Mouse (Mus musculus): ENCODE results near the gene Rgs4.

The Rgs4 gene

DNA sequence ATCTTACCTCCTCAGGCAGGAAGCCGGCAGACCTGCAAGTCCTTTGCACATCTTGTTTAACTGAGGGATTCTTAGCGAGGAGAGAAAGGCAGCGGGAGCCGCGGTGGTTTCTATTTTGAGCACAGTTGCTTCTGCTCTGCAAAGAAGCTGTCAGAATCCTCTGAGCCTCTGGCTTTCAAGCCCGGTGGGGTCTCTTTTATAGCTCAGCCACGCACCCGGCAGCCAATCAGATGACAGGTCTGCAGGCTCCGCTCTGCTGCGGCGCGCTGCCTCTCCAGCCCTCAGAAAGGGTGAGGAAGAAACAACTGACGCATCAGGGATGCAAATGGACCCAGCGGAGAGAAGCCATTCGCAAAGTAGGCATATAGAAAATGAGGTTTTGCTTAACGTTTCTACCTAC, at the start of gene Rgs4:
Rgs4 (minus strand) TSS at position 170 of the 400 bp plus-strand sequence.
- DNase-seq (ENCODE audit: low spot score) = peak; percentile 73

DNA sequence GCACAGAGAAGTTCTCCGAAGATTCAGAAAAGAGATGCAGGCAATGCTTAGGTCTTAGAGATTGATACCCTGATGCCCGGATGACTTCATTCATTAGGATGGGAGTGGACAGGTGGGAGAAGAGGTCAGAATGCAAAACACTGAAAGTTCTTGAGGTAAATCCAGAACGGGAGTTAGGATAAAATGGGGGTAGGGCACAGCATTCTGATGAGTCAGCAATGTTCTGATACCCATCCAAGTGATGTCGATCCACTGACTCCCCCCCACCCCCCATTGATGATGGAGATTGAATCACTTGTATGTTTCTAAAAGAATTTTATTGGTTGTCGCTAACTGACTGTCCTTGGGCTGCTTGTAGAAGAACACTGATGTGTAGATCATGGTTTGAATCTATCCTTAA, 45.0 kb upstream of the Rgs4 start:
- DNase-seq (ENCODE audit: low spot score) = no peak

DNA sequence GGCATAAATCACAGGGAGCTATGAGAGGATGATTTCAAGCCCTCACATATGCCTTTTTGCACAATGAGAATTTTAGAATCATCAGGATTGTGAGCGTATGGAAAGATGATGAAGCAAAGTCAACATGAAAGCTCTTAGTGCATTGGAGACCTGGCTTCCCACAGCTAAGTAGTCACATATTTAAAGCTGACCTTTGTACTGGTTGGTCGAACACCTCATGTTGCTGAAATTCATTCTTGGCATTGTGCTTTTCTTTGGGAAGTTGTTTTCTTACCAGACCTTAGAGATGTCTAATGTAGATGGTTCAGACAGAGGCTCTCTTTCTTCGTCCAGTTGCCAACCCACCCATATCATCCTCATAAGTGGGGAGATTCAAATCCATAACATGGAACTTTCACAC, 38.5 kb upstream of the Rgs4 start:
- no peak for DNase-seq (ENCODE audit: low spot score)

DNA sequence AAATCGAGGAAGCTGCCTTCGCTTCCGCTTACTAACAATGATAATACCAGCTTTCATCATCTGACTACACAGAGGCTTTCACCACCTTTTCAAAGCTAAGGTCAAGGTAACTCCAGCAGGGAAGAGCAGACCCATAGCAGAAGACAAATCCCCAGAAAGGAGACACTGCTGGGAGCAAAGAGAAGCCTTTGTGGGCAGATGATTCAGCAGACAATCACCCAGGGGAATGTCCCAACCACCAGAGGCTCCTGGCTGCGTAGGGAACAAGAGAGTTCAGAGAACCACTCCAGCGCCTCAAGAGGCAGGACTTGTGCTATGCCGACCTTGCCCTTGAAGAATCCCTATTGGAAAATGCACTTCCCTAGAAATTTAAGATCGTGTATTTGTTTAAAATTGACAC, 29.1 kb upstream of the Rgs4 start:
- no peak for DNase-seq (ENCODE audit: low spot score)

DNA sequence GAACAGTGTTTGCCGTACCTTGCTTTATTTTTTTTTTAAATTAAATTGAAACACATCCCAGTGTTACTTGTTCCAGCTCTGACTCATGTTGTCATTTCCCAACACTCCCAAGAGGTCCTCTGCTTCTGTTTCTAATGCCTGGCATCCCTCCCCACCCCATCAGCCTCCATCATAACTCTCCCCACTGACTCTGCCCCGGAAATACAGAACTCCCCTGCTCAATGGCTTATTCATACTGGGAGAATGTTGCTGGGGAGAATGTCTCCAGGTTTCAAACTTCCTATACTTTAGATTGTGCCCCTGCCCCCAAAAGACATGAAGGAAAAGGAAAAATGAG, 17.1 kb upstream of the Rgs4 start:
- no peak for DNase-seq (ENCODE audit: low spot score)

DNA sequence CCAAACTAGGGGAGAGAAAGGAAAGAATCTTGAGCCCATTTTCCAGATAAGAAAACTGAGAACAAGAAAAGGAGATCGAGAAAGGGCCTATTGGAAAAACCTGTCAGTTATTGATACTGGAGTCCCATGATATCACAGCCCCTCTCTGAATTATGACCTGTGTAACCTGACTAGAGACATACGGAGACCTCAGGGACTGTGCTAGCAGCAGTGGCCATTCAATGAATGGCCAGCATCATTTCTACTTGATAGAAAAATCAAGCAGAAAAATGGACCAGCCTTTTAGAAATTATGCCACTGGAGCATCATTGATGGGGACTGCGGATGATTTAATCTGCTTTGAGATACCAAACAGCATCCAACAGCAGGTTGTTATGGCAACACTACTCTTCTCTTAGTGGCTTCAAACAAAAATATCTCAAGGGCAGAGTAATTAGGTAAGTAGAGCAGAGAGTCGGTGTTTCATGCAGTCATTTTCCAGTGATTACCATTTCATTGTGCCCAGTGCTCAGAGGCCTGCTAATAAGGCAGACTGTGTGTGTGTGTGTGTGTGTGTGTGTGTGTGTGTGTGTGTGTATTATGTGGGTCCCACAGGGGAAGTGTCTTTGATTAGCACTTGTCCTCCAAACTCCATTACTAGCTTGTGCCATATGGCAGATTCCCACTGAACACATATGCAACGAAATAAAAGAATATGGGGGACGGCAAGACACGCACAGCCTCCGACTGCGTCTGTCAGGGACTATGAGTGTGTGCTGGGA, 16.6 kb upstream of the Rgs4 start:
- peak; percentile 58 for DNase-seq (ENCODE audit: low spot score)

DNA sequence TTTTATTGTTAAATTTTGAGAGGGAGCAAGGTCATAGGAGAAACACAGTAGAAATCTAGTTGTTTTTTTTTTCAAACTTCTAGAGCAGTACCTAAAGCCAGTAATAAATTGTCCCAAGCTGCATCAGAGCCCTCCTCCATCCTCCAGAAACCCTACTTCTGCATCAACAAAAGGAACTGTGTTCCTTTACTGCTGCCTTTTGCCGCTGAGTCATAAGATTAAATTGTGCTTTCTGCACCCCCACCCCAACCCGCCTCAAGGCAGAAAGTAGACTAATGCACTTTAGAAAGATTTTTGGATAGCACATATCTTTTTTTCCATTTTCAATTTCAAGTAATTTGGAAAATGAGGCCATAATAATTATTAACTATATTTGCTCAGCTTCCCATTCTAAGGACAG, 15.1 kb upstream of the Rgs4 start:
- DNase-seq (ENCODE audit: low spot score) = no peak

DNA sequence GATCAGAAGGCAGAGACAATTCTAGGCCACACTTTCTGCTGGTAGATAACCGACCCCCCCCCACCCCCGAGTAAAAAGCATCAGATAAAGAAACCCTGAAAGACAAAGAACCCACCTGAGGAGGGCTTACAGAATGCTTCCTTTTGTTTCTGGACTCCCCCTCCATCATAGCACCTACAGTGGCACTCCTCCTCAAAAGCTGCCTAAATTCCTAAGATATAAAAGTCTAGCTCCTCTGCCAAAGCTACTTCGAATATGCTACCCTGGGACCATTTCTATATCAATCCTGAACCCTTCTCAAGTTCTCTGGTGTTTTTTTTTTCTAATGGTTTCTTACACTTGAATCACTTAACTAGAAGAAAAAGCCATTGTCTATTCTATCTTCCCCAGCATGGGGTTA, 9.1 kb upstream of the Rgs4 start:
- no peak for DNase-seq (ENCODE audit: low spot score)

DNA sequence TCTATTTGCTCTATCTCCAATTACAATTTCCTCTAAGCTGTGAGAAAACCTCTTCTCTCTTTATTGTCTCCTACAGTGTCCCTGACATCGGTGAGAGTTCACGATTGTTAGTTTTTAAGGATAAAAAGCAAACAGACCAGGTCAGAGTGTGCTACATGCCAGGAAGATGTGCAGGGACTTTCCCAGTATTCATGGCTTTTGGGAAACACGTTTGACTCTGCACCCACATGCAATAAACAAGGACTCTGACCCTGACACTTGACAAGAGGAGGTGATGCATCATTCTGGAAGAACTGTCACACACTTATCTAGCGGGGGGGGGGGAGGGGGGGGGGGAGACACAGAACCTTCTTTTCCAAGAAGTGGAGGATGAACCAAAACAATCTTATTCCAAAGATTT, 5.0 kb upstream of the Rgs4 start:
- no peak for DNase-seq (ENCODE audit: low spot score)

DNA sequence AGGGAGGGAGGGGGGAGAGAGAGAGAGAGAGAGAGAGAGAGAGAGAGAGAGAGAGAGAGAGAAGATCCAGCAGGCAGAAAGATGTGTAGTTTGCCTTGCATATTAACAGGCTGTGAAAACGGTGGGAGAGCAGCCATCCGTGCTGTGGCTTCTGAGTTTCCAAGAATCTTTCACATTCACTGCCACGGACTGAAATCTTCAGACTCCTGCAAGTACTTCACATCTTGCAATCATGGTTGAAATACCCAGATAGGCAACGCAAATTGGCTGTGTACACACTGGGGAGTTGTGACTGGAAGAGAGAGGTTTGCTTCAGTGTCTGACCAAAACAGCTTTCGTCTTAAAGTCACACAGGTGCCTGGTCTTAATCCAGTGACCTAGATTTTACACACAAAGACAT, 997 bp upstream of the Rgs4 start:
- no peak for DNase-seq (ENCODE audit: low spot score)

DNA sequence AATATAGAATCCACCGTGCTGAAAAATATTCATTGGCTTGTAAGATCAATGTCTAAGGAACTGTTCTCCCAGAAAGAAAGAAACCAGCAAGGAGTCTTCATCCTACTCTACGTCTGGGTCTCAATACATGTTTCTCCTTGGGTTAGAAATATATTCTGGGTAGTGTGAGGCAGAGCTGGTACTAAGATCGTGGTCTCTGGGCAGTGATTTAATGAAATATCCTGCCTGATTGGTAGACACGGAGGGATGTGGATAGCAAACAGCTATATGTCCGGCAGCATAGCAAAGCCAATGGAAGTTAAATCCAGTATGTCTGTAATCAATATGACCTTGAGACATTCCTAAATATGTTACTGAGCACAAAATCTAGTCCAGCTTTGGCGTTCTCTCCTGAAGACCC, 460 bp upstream of the Rgs4 start:
- DNase-seq (ENCODE audit: low spot score) = no peak

DNA sequence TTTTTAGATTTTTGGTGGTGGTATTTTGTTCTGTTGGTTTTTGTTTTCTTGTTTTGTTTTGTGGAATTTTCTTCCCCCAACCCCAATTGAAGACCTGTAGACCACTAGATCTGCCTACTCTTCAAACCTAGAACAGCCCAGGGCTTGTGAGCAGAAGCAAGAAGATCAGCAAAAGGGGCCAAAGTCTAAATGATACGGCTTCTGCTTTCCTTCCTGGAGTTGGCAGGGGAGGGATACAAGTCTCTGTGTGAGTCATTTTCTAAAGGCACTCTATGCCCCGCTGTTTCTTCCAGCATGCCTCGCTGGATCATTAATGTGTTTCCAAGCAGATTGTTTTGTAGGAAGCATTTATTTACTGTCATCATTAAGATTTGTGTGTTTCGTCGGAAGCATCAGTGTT, 6.3 kb downstream of the Rgs4 start:
- DNase-seq (ENCODE audit: low spot score) = no peak

DNA sequence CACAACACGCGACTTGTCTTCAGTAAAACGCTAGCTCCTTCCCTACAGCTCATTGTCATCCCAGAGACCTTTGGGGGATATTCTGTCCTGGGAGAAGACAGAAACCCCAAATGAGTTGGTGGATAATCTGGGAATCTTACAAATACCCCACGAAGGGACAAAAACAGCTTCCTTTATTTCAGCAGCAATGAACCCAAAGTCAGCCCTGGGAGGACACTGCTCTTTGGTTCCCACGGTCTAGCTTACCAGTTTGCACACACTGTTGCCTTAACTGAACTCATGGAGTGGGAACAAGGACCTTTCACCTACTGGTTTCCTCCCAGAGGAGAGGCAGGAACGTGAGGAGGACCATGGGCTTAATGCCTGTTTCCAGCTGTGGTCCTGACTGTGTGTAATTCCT, 10.2 kb downstream of the Rgs4 start:
- no peak for DNase-seq (ENCODE audit: low spot score)

DNA sequence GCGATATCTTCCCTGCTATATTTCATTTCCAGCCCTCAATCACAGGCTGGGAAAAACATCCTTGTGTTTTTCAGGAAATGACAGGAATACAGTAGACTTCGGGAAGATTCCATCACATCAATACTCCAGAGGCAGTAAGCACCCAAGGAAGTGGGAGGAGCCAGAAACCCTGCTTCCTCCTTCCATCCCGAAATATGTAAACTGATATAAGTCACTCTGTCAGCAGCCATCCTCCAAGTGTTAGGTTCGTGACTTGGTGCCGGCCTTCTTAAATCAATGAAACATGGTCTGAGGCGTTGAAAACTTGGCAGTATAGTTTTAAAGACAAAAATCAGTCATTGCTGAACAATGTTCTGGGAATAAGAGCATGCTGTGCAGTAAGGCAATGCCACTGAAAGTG, 11.3 kb downstream of the Rgs4 start:
- DNase-seq (ENCODE audit: low spot score) = no peak

DNA sequence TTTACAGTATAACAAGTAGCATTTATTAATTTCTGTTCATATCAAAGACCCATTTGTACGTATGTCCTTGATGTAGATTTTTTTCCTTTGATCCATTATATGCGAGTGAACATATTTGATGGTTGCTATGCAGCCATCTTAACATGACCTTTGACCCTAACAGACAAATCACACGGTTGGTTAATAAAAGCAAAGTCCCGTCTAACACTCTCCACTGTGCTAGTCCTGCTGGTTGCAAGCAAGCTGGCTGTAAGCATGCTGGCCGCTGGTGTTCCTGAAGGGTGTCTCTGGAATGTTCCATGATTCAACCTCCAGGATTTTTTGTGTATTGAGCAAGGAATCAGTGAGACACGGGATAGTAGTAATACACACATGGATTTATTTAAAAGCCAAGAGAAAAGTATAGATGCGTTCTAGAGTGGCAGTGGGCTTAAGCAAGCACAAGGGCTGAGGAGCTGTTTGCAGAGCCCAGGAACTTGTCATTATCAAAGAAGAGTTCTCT, 16.8 kb downstream of the Rgs4 start:
- no peak for DNase-seq (ENCODE audit: low spot score)

DNA sequence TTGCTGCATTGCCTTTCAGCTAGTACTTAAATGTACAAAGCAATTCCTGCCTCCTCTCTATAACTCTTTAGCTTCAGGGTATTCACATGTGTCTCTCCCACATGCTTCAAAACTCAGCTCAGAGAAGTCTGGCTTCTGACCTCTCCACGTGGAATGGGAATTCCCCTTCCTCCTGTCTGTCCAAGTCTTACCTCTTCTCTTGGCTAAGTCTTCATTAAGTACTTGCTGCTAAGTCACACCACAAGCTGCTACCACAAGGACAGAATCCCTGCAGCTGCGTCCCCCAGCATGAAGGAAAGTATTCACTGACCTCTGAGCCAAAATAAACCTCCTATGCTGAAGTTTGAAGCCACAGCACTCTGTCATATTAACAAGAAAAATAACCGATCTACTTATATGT, 21.1 kb downstream of the Rgs4 start:
- DNase-seq (ENCODE audit: low spot score) = no peak

DNA sequence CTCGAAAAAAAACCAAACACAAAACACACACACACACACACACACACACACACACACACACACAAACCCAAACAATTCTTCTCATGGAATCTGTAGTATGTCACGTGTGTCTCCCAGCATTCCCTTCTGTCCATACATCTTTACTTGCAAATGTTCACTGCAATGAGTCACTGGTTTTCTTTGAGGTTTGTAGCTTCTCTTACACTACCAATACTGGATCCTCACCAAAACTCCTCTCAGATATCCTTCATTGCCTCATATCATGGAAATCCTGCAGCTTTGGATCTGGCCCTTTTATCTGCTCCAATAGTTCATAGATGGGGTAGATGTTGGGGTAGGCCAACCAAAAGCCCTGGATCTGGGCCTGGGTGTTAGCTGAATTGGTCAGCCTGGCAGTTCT, 25.6 kb downstream of the Rgs4 start:
- no peak for DNase-seq (ENCODE audit: low spot score)

DNA sequence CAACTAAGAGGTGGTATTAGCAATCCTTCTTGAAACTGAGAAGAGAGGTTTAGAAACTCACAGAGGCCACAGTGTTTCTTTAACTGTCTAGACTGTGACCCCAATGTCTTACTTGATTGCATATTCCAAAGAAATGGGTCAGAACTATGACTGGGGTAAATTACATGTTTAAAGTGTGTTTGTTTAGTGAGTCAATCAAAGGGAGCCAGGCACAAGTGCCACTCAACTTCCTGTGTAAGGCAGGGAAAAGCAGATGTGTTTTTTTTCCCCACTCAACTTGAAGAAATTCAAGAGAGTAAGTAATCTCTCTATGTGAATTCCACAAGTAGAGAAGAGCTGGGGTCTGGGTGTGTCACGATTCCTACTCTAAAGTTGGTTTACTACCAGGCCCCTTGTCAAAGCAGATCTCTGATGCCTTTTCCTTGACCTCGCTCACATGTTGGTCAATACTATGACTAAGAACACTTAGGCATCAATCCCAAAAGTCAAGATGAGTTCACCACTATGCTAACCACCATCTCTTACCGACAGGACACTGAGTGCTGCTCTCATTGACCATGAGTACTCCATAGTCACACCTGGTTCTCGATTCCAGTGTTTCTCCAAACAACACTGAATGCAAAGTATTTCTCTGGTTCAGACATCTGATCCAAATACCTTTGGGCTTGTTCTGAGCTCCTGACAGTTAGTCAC, 42.9 kb downstream of the Rgs4 start:
- DNase-seq (ENCODE audit: low spot score) = no peak

DNA sequence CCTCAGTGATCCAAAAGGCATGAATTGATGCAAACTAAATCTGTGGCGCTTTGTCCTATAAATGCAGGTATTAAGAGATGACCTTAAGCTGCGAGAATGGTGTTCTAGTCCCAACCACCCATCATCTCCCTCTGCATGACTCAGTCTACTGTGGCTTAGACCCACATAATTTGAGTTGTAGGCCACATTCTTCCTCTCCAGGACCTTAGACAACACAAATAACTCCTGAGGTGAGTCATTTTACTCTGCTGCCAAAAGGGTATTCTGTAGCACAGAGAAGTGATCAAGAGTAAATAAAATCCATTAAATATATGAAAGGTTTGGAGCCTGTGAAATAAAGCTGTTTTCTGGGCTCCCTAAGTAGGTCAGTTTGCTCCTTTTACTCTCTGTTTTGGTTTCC, 48.3 kb downstream of the Rgs4 start:
- DNase-seq (ENCODE audit: low spot score) = no peak

DNA sequence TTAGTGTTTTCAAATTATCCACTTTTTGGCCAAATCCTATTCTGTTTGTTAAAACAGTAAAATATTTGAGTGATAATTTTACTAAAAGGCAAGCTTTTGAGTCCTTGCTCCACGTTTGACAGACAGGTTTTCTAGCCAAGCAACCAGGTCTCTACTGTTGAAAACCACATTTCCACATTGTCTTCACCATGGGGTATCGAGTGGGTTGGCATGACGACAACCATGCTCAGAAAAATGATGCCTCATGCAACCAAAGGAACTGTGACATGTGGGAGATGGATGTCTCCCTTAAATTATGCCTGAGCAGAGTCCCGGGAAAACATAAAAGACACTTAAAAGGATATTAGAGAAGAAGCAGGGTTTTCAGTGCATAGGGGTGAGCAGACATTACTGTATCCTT, 50.2 kb downstream of the Rgs4 start:
- no peak for DNase-seq (ENCODE audit: low spot score)

DNA sequence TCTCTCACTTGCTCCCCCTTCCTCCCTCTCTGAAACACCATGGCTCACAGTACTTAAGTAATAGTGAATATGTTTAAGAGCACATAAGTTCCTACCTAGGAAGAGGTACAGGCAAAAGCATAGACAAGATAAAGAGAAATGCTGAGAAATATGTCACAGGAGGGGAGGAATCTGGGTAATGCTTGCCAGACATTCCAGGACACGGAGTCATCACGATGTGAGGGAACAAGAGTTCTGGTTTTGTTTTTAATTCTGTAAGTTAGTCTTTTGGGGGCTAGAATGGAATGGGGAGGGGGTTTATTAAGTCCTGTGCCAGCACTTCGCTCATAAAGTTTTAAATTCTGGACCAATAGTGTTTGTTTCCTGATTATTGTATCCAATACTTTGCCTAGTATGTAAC, 52.1 kb downstream of the Rgs4 start:
- no peak for DNase-seq (ENCODE audit: low spot score)

DNA sequence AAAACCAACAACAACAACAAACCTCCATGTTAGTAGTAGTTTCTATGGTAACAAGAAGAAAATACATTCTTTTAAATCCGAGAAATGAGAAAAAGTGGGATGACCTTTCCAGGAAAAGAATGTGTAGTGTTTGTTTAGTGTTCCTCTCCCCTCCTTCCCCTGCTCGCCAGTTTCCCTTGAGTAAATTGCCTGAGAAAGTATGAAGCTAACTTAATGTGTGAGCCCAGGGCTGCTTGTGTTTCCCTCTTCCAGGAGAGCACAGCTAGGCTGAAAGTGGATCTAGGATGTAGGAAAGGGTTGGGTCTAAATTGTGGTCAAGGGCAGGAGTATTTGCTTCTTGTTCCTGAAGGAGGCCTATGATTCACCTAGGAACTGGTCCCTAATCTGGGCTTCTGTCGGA, 53.9 kb downstream of the Rgs4 start:
- DNase-seq (ENCODE audit: low spot score) = no peak

DNA sequence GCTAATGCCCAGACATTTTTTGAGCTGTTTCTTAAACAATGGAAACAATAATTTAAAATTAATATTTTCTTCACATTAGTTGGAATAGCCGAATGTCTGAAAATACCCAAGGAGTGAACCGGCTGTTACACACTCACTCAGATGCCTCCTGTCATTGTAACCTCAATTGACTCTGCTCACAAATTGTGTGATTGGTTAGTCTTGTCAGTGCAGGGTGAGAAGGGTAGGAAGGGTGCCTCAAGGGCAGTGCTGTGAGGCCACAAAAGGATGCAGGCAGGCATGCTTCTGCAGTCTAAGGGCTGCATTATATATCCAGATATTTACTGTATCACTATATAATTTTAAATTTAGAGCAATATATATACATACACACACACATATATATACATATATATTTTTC, 54.4 kb downstream of the Rgs4 start:
- no peak for DNase-seq (ENCODE audit: low spot score)
